ENCODE assay signal across 31 mouse cellular contexts in genomic region chr2:43534417-43534816, GRCm38 (mm10). TPM values are rescaled to one million over a fixed set of nuclear protein-coding genes. Genes with fewer than 3 reads are reported as not detected.
"Had no signal": no experiment of that assay in that cellular context is flagged by ENCODE, and none has a peak within 500 bp of the region (broad histone marks: within the 10 kb centered on the region; RNA-seq: fewer than 3 reads in every experiment).

No protein-coding gene starts in this region.

- H3K27ac ChIP-seq: embryonic facial prominence, embryonic 10.5 days; embryonic facial prominence, embryonic 12.5 days; embryonic facial prominence, embryonic 13.5 days; embryonic facial prominence, embryonic 15.5 days; forebrain, embryonic 10.5 days; forebrain, embryonic 12.5 days; forebrain, embryonic 13.5 days; forebrain, embryonic 15.5 days; gastrocnemius, adult 2 months; heart, adult 2 months had no signal

- H3K36me3 ChIP-seq: embryonic facial prominence, embryonic 10.5 days; embryonic facial prominence, embryonic 12.5 days; embryonic facial prominence, embryonic 13.5 days; embryonic facial prominence, embryonic 15.5 days; forebrain, embryonic 10.5 days; forebrain, embryonic 12.5 days; forebrain, embryonic 15.5 days had no signal

- ATAC-seq: forebrain, embryonic 13.5 days; forebrain, embryonic 14.5 days; forebrain, embryonic 15.5 days; forebrain, embryonic 16.5 days; forebrain, postnatal 0 days had no signal

- H3K9me3 ChIP-seq: embryonic facial prominence, embryonic 10.5 days; embryonic facial prominence, embryonic 12.5 days; embryonic facial prominence, embryonic 13.5 days; embryonic facial prominence, embryonic 15.5 days; forebrain, embryonic 10.5 days; forebrain, embryonic 12.5 days; forebrain, embryonic 13.5 days; forebrain, embryonic 15.5 days had no signal

- H3K27me3 ChIP-seq: embryonic facial prominence, embryonic 12.5 days; embryonic facial prominence, embryonic 13.5 days; embryonic facial prominence, embryonic 15.5 days; forebrain, embryonic 12.5 days; forebrain, embryonic 13.5 days; forebrain, embryonic 15.5 days had no signal

- H3K4me2 ChIP-seq: embryonic facial prominence, embryonic 12.5 days; embryonic facial prominence, embryonic 13.5 days; embryonic facial prominence, embryonic 15.5 days; forebrain, embryonic 12.5 days; forebrain, embryonic 13.5 days; forebrain, embryonic 15.5 days had no signal

- H3K9ac ChIP-seq: embryonic facial prominence, embryonic 12.5 days; embryonic facial prominence, embryonic 13.5 days; embryonic facial prominence, embryonic 15.5 days; forebrain, embryonic 12.5 days; forebrain, embryonic 13.5 days; forebrain, embryonic 15.5 days; forebrain, postnatal 0 days had no signal

- H3K4me1 ChIP-seq: embryonic facial prominence, embryonic 10.5 days; embryonic facial prominence, embryonic 12.5 days; embryonic facial prominence, embryonic 13.5 days; embryonic facial prominence, embryonic 15.5 days; forebrain, embryonic 10.5 days; forebrain, embryonic 12.5 days; forebrain, embryonic 13.5 days; forebrain, embryonic 15.5 days had no signal

- DNase-seq: cerebellum, adult 8-10 months; cerebellum, adult 9-10 months; cerebellum, adult 9-11 months; cerebellum, postnatal 10 days; cerebellum, postnatal 14 days; cerebellum, postnatal 25 days; cerebellum, postnatal 36 days; embryo, embryonic 11 days; forebrain, postnatal 0 days; gastrocnemius, adult 2 months; gastrocnemius, postnatal 10 days; gastrocnemius, postnatal 14 days; gastrocnemius, postnatal 25 days; gastrocnemius, postnatal 36 days; heart, adult 11 months; heart, adult 18-20 months; heart, adult 2 months had no signal

- H3K4me3 ChIP-seq: embryonic facial prominence, embryonic 10.5 days; embryonic facial prominence, embryonic 12.5 days; embryonic facial prominence, embryonic 13.5 days; embryonic facial prominence, embryonic 15.5 days; erythroblast, embryonic 14.5 days; forebrain, embryonic 10.5 days; forebrain, embryonic 12.5 days; forebrain, embryonic 13.5 days; forebrain, embryonic 15.5 days; gastrocnemius, adult 2 months; heart, adult 2 months had no signal

RNA-seq across cellular contexts. Expression of gene Kynu, which starts 20.7 kb away (rescaled TPM):
- total RNA-seq: forebrain, postnatal 0 days; gastrocnemius, adult 18-20 months; gastrocnemius, adult 2 months; gastrocnemius, postnatal 10 days; gastrocnemius, postnatal 14 days; gastrocnemius, postnatal 25 days; gastrocnemius, postnatal 36 days; gastrocnemius, postnatal 4 days; granulocyte monocyte progenitor cell, adult 5-6 weeks had no signal
- polyA plus RNA-seq: erythroblast, embryonic 14.5 days; forebrain, postnatal 0 days had no signal
